Mouse (Mus musculus) hindbrain, embryonic 13.5 days (tissue): ENCODE results near the gene Ano1. TPM values are rescaled to one million over a fixed set of nuclear protein-coding genes. Genes with fewer than 3 reads are reported as not detected.

Source experiments
- ATAC-seq: fragments of 200-750 bp; cut with Nextera tagmentation; 2 replicates; pipeline ENCODE4 v1.8.0; 2017; ENCODE audit warnings: moderate TSS enrichment; ENCODE audit not compliant: low FRiP score
- H3K27ac ChIP-seq: fragments of 300-500 bp; sonication (generic); 2 replicates; pipeline ENCODE4 v1.5.1; 2015; ENCODE audit warnings: inconsistent platforms, mild to moderate bottlenecking, moderate library complexity
- H3K27me3 ChIP-seq: fragments of 300-500 bp; sonication (generic); 2 replicates; pipeline ENCODE4 v1.6.1; 2015; ENCODE audit warnings: mild to moderate bottlenecking, inconsistent platforms
- H3K36me3 ChIP-seq: fragments of 300-500 bp; sonication (generic); 2 replicates; pipeline ENCODE4 v1.6.1; 2015; ENCODE audit warnings: mild to moderate bottlenecking, inconsistent platforms
- H3K4me1 ChIP-seq: fragments of 300-500 bp; sonication (generic); replicated peaks from 2 replicates; pipeline ENCODE4 v1.6.1; 2015; ENCODE audit warnings: inconsistent platforms
- H3K4me2 ChIP-seq: fragments of 300-500 bp; sonication (generic); 2 replicates; pipeline ENCODE4 v1.6.1; 2015; ENCODE audit warnings: inconsistent platforms, mild to moderate bottlenecking, moderate library complexity
- H3K4me3 ChIP-seq: fragments of 300-500 bp; sonication (generic); 2 replicates; pipeline ENCODE4 v1.5.1; 2015; ENCODE audit warnings: mild to moderate bottlenecking, inconsistent platforms
- H3K9ac ChIP-seq: fragments of 300-500 bp; sonication (generic); 2 replicates; pipeline ENCODE4 v1.6.1; 2015; ENCODE audit warnings: mild to moderate bottlenecking, inconsistent platforms
- H3K9me3 ChIP-seq: fragments of 300-500 bp; sonication (generic); 2 replicates; pipeline ENCODE4 v1.6.1; 2016; ENCODE audit warnings: inconsistent platforms
- WGBS: fragments of 180-500 bp; shearing (Covaris S2); methylation state at CpG from one replicate; pipeline ENCODE4 v1.1.7; 2015; 5-methylcytosine and 5-hydroxymethylcytosine counted together
- polyA plus RNA-seq: library from polyadenylated mRNA; unstranded; fragments of >200 nt; fragmentation: Nextera tagmentation; extraction: Ambion mirVana; gene quantifications from 2 replicates; pipeline ENCODE4 v1.2.1, GENCODE M21; 2015

Ano1 gene
- polyA plus RNA-seq, 1 experiment from 2014 or later: 5.0 TPM

GRCm38 (mm10) chr7:144781337-144781736 is 29.6 kb upstream of the Ano1 start:
- Histone ChIP-seq H3K27ac (no peak overlapping the region), H3K9me3 (no peaks in the 10 kb centered on the region), H3K4me2 (no peak overlapping the region), H3K36me3 (no peaks in the 10 kb centered on the region), H3K27me3 (0 out of 2 replicates have a peak, but pooled peaks cover 5% of the 10 kb centered on the region), H3K4me1 (0 out of 2 replicates have a peak, but pooled peaks cover 3% of the 10 kb centered on the region), H3K9ac (no peak overlapping the region), H3K4me3 (no peak overlapping the region)
- ATAC-seq: no peak
- 41% methylated on average over 5 of the region's 5 CpGs for WGBS

- peaks cover 8% of the 10 kb centered on the region; the same call in 1 of the 2 replicates for H3K27me3 ChIP-seq
- no peak overlapping the region for H3K4me2 ChIP-seq
- no peak overlapping the region for H3K4me3 ChIP-seq
- no peak overlapping the region for H3K9ac ChIP-seq
- no peaks in the 10 kb centered on the region for H3K9me3 ChIP-seq
- H3K36me3 ChIP-seq: no peaks in the 10 kb centered on the region
- no peak for ATAC-seq
- no peak overlapping the region for H3K27ac ChIP-seq
- 0 out of 2 replicates have a peak, but pooled peaks cover 3% of the 10 kb centered on the region for H3K4me1 ChIP-seq
- 75% methylated on average over 8 of the region's 8 CpGs for WGBS
Observed at GRCm38 (mm10) chr7:144780190-144780589, 28.4 kb upstream of the Ano1 start.

- Histone ChIP-seq H3K4me3 (no peak overlapping the region), H3K9me3 (no peaks in the 10 kb centered on the region), H3K27ac (no peak overlapping the region), H3K27me3 (peaks cover 10% of the 10 kb centered on the region; the same call in 1 of the 2 replicates), H3K9ac (no peak overlapping the region), H3K36me3 (no peaks in the 10 kb centered on the region), H3K4me1 (0 out of 2 replicates have a peak, but pooled peaks cover 3% of the 10 kb centered on the region), H3K4me2 (no peak overlapping the region)
- no peak for ATAC-seq
- WGBS: 80% methylated on average over 2 of the region's 2 CpGs
Observed at GRCm38 (mm10) chr7:144779691-144780090, 27.9 kb upstream of the Ano1 start.

GRCm38 (mm10) chr7:144777805-144778204 is 26.0 kb upstream of the Ano1 start:
- Histone ChIP-seq H3K4me2 (no peak overlapping the region), H3K9ac (no peak overlapping the region), H3K36me3 (no peaks in the 10 kb centered on the region), H3K27me3 (peaks cover 19% of the 10 kb centered on the region; the same call in 1 of the 2 replicates), H3K4me1 (0 out of 2 replicates have a peak, but pooled peaks cover 3% of the 10 kb centered on the region), H3K4me3 (no peak overlapping the region), H3K27ac (no peak overlapping the region), H3K9me3 (no peaks in the 10 kb centered on the region)
- ATAC-seq: no peak
- WGBS: 50% methylated on average over 4 of the region's 4 CpGs

GRCm38 (mm10) chr7:144775804-144776447 is 24.2 kb upstream of the Ano1 start:
- peak; percentile 69; the same call in 1 of the 2 replicates for ATAC-seq
- Histone ChIP-seq H3K4me2 (no peak overlapping the region), H3K9ac (no peak overlapping the region), H3K27me3 (peaks cover 16% of the 10 kb centered on the region; the same call in 1 of the 2 replicates), H3K4me1 (no peaks in the 10 kb centered on the region), H3K4me3 (no peak overlapping the region), H3K27ac (no peak overlapping the region), H3K9me3 (no peaks in the 10 kb centered on the region), H3K36me3 (no peaks in the 10 kb centered on the region)
- WGBS: 43% methylated on average over 6 of the region's 6 CpGs

- ATAC-seq: no peak
- no peak overlapping the region for H3K27ac ChIP-seq
- H3K36me3 ChIP-seq: no peaks in the 10 kb centered on the region
- 78% methylated on average over 3 of the region's 3 CpGs for WGBS
- no peak overlapping the region for H3K4me3 ChIP-seq
- H3K4me2 ChIP-seq: no peak overlapping the region
- peaks cover 16% of the 10 kb centered on the region; the same call in 1 of the 2 replicates for H3K27me3 ChIP-seq
- no peak overlapping the region for H3K9ac ChIP-seq
- no peaks in the 10 kb centered on the region for H3K9me3 ChIP-seq
- peaks cover 6% of the 10 kb centered on the region for H3K4me1 ChIP-seq
Observed at GRCm38 (mm10) chr7:144775214-144775613, 23.4 kb upstream of the Ano1 start.

GRCm38 (mm10) chr7:144774283-144774682 is 22.5 kb upstream of the Ano1 start:
- WGBS: 86% methylated on average over 2 of the region's 2 CpGs
- no peak for ATAC-seq
- H3K9ac ChIP-seq: no peak overlapping the region
- H3K9me3 ChIP-seq: no peaks in the 10 kb centered on the region
- no peak overlapping the region for H3K27ac ChIP-seq
- peaks cover 16% of the 10 kb centered on the region; the same call in 1 of the 2 replicates for H3K27me3 ChIP-seq
- no peak overlapping the region for H3K4me2 ChIP-seq
- peaks cover 12% of the 10 kb centered on the region for H3K4me1 ChIP-seq
- no peaks in the 10 kb centered on the region for H3K36me3 ChIP-seq
- H3K4me3 ChIP-seq: no peak overlapping the region

- H3K4me2 ChIP-seq: no peak overlapping the region
- no peak for ATAC-seq
- H3K27me3 ChIP-seq: peaks cover 10% of the 10 kb centered on the region; the same call in 1 of the 2 replicates
- no peaks in the 10 kb centered on the region for H3K9me3 ChIP-seq
- no peak overlapping the region for H3K4me3 ChIP-seq
- no peaks in the 10 kb centered on the region for H3K36me3 ChIP-seq
- WGBS: 37% methylated on average over 3 of the region's 3 CpGs
- H3K27ac ChIP-seq: no peak overlapping the region
- H3K9ac ChIP-seq: no peak overlapping the region
- peaks cover 18% of the 10 kb centered on the region for H3K4me1 ChIP-seq
Observed at GRCm38 (mm10) chr7:144770116-144770515, 18.3 kb upstream of the Ano1 start.

- Histone ChIP-seq H3K27ac (no peak overlapping the region), H3K4me3 (no peak overlapping the region), H3K4me1 (peaks cover 18% of the 10 kb centered on the region), H3K4me2 (no peak overlapping the region), H3K9ac (no peak overlapping the region), H3K27me3 (peaks cover 9% of the 10 kb centered on the region; the same call in 1 of the 2 replicates), H3K9me3 (no peaks in the 10 kb centered on the region), H3K36me3 (no peaks in the 10 kb centered on the region)
- 79% methylated on average over 9 of the region's 9 CpGs for WGBS
- ATAC-seq: no peak
Observed at GRCm38 (mm10) chr7:144769434-144770080, 17.8 kb upstream of the Ano1 start.

GRCm38 (mm10) chr7:144768845-144769244 is 17.1 kb upstream of the Ano1 start:
- ATAC-seq: no peak
- WGBS: 95% methylated on average over 1 of the region's 1 CpGs
- H3K4me1 ChIP-seq: peaks cover 18% of the 10 kb centered on the region
- no peak overlapping the region for H3K4me3 ChIP-seq
- no peaks in the 10 kb centered on the region for H3K36me3 ChIP-seq
- H3K4me2 ChIP-seq: no peak overlapping the region
- H3K9me3 ChIP-seq: no peaks in the 10 kb centered on the region
- H3K27ac ChIP-seq: no peak overlapping the region
- peaks cover 3% of the 10 kb centered on the region; the same call in 1 of the 2 replicates for H3K27me3 ChIP-seq
- no peak overlapping the region for H3K9ac ChIP-seq

- no peak overlapping the region; the same call in 1 of the 2 replicates for H3K27ac ChIP-seq
- no peak for ATAC-seq
- WGBS: 68% methylated on average over 11 of the region's 11 CpGs
Observed at GRCm38 (mm10) chr7:144764537-144765282, 12.9 kb upstream of the Ano1 start.

GRCm38 (mm10) chr7:144764013-144764412 is 12.2 kb upstream of the Ano1 start:
- Histone ChIP-seq H3K9me3 (no peaks in the 10 kb centered on the region), H3K4me2 (no peak overlapping the region), H3K27me3 (0 out of 2 replicates have a peak, but pooled peaks cover 5% of the 10 kb centered on the region), H3K36me3 (no peaks in the 10 kb centered on the region), H3K4me1 (peaks cover 26% of the 10 kb centered on the region; the same call in 1 of the 2 replicates), H3K27ac (no peak overlapping the region), H3K9ac (no peak overlapping the region), H3K4me3 (no peak overlapping the region)
- no peak for ATAC-seq
- WGBS: 80% methylated on average over 2 of the region's 2 CpGs

More at GRCm38 (mm10) chr7:144764537-144765282, 12.9 kb upstream of the Ano1 start:
- Histone ChIP-seq H3K9me3 (no peaks in the 10 kb centered on the region), H3K4me3 (no peak overlapping the region), H3K36me3 (no peaks in the 10 kb centered on the region), H3K4me2 (no peak overlapping the region), H3K27me3 (0 out of 2 replicates have a peak, but pooled peaks cover 5% of the 10 kb centered on the region), H3K9ac (no peak overlapping the region), H3K4me1 (peaks cover 21% of the 10 kb centered on the region)
